Mouse (Mus musculus) small intestine, adult 2 months (tissue): ENCODE measurements around the gene Mrpl20. TPM values are rescaled to one million over a fixed set of nuclear protein-coding genes. Genes with fewer than 3 reads are reported as not detected.

ENCODE experiments used
- H3K27ac ChIP-seq: fragments of 200-500 bp; 2 replicates; pipeline ENCODE4 v1.5.1; 2012; ENCODE audit warnings: low read depth, low read length, control low read depth, inconsistent platforms; ENCODE audit not compliant: insufficient read depth
- H3K27me3 ChIP-seq: fragments of 200-500 bp; 2 replicates; pipeline ENCODE4 v1.6.1; 2012; ENCODE audit warnings: mild to moderate bottlenecking, moderate library complexity, low read length, inconsistent platforms; ENCODE audit not compliant: control insufficient read depth, insufficient read depth
- H3K36me3 ChIP-seq: fragments of 200-500 bp; 2 replicates; pipeline ENCODE4 v1.6.1; 2012; ENCODE audit warnings: mild to moderate bottlenecking, low read length, control low read depth, inconsistent platforms; ENCODE audit not compliant: control insufficient read depth, insufficient read depth
- H3K4me1 ChIP-seq: fragments of 200-500 bp; 2 replicates; pipeline ENCODE4 v1.6.1; 2012; ENCODE audit warnings: low read length, inconsistent platforms, mixed read lengths; ENCODE audit not compliant: control insufficient read depth, insufficient read depth, insufficient read length
- H3K4me3 ChIP-seq: fragments of 200-500 bp; 2 replicates; pipeline ENCODE4 v1.5.1; 2012; ENCODE audit warnings: low read depth, mild to moderate bottlenecking, control low read depth, inconsistent platforms, low read length, moderate library complexity
- CTCF ChIP-seq: fragments of 200-500 bp; IDR thresholded peaks from 2 replicates; pipeline ENCODE4 v1.5.1; 2012; ENCODE audit warnings: low read depth, mild to moderate bottlenecking, control low read depth, inconsistent platforms, low read length, moderate library complexity, mixed read lengths; ENCODE audit not compliant: insufficient replicate concordance, insufficient read length; ENCODE audit errors: extremely low read depth
- POLR2A ChIP-seq: fragments of 200-500 bp; IDR thresholded peaks from 2 replicates; pipeline ENCODE4 v1.6.1; 2012; ENCODE audit warnings: low read depth, mild to moderate bottlenecking, control low read depth, inconsistent platforms, low read length, moderate library complexity
- WGBS: fragments of 180-500 bp; shearing (Covaris S2); methylation state at CpG from one replicate; pipeline ENCODE4 v1.1.7; 2018; 5-methylcytosine and 5-hydroxymethylcytosine counted together
- polyA plus RNA-seq: library from polyadenylated mRNA; depleted of rRNA; stranded (reverse); fragments of >200 nt; gene quantifications from 2 replicates; pipeline ENCODE4 v1.2.3, GENCODE M21; 2012

Gene Mrpl20
- polyA plus RNA-seq, 1 experiment = 34.5 TPM

DNA sequence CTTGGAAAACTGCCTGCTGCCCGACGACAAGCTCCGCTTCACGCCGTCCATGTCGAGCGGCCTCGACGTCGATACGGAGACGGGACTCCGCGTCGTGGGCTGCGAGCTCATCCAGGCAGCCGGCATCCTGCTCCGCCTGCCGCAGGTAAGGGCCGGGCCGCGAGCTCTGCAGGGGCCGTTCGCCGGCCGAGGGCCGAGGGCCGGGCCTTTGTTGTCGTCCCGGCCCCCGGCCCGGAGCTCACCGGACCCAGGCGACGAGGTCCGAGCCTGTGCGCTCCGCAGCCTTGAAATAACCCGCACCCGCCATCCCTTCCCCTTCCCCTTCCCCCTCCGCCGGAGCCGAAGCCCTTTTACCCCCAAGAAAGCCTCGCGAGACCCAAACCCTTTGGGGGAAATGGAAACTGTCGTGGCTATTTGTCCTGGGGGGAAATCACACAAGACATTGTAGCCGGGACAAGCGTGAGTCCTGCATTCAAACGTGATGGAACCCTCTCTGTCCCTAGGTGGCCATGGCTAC is 10.0 kb downstream of the Mrpl20 start:
- Histone ChIP-seq H3K4me3 (peak overlapping the region; percentile 95), H3K4me1 (peaks cover 3% of the 10 kb centered on the region; the same call in 1 of the 2 replicates), H3K27ac (peak overlapping the region; percentile 78), H3K36me3 (peaks cover 52% of the 10 kb centered on the region), H3K27me3 (no peaks in the 10 kb centered on the region)
- WGBS = 1% methylated on average over 49 of the region's 49 CpGs
- no peak for TF ChIP-seq CTCF
- no peak for TF ChIP-seq POLR2A

- Histone ChIP-seq H3K36me3 (peaks cover 71% of the 10 kb centered on the region), H3K4me1 (peaks cover 3% of the 10 kb centered on the region; the same call in 1 of the 2 replicates), H3K4me3 (no peak overlapping the region), H3K27me3 (no peaks in the 10 kb centered on the region), H3K27ac (no peak overlapping the region)
- TF ChIP-seq CTCF (no peak), POLR2A (no peak)
- 36% methylated on average over 4 of the region's 4 CpGs for WGBS
Observed at GRCm38 (mm10) chr4:155817533-155817932, 14.9 kb downstream of the Mrpl20 start.

GRCm38 (mm10) chr4:155821025-155821424 is 18.3 kb downstream of the Mrpl20 start:
- H3K27ac ChIP-seq = no peak overlapping the region
- H3K27me3 ChIP-seq = no peaks in the 10 kb centered on the region
- 71% methylated on average over 7 of the region's 7 CpGs for WGBS
- H3K4me1 ChIP-seq = no peaks in the 10 kb centered on the region
- no peak overlapping the region for H3K4me3 ChIP-seq
- H3K36me3 ChIP-seq = peaks cover 80% of the 10 kb centered on the region
- TF ChIP-seq CTCF (peak; percentile 39; the same call in 1 of the 2 replicates), POLR2A (no peak)

- TF ChIP-seq POLR2A (no peak), CTCF (no peak)
- peaks cover 66% of the 10 kb centered on the region for H3K36me3 ChIP-seq
- WGBS = 93% methylated on average over 16 of the region's 16 CpGs
- H3K4me1 ChIP-seq = no peaks in the 10 kb centered on the region
- no peak overlapping the region for H3K4me3 ChIP-seq
- H3K27ac ChIP-seq = no peak overlapping the region
- no peaks in the 10 kb centered on the region for H3K27me3 ChIP-seq
Observed at GRCm38 (mm10) chr4:155823443-155823842, 20.8 kb downstream of the Mrpl20 start.

DNA sequence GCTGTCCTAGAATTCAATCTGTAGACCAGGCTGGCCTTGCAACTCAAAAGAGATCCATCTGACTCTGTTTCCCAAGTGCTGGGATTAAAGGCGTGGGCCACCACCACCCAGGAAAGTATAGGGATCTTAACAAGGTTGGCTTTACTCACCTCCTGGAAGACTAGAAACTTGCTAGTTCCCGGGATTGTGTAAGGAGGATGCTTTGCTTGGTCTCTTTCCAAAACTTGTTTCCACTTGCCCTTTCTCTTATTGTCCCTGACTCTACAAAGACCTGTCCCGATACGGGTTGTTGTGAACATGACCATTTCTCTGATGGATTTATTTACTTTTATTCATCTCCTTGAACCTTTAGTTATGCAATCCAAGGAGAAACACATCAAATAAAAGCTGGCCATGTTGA is 27.2 kb downstream of the Mrpl20 start:
- H3K4me3 ChIP-seq = no peak overlapping the region
- TF ChIP-seq POLR2A (no peak), CTCF (no peak)
- no peaks in the 10 kb centered on the region for H3K27me3 ChIP-seq
- H3K4me1 ChIP-seq = peaks cover 13% of the 10 kb centered on the region
- H3K36me3 ChIP-seq = peaks cover 13% of the 10 kb centered on the region
- H3K27ac ChIP-seq = no peak overlapping the region
- WGBS = 94% methylated on average over 4 of the region's 4 CpGs

DNA sequence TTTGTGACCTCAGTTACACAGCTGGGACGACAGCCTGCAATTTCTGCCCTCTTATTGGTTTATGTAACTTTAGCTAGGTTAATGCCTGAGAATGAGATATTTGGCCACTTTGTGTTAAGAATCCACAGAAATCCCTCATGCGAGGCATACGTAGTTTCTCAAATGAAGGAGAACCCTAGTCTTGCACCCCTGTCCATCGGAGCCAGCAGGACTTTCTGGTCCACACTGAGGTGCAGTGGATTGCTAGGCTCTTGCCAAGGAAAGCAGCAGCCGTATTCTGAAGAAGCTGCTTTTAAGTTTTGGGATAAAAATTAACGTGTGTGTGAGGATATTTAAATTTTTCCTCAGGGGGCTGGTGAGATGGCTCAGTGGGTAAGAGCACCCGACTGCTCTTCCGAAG is 27.9 kb downstream of the Mrpl20 start:
- Histone ChIP-seq H3K4me3 (0 out of 2 replicates have a peak overlapping the region, but pooled peaks have one; percentile 3), H3K4me1 (peaks cover 13% of the 10 kb centered on the region), H3K36me3 (peaks cover 9% of the 10 kb centered on the region; the same call in 1 of the 2 replicates), H3K27ac (no peak overlapping the region; the same call in 1 of the 2 replicates), H3K27me3 (no peaks in the 10 kb centered on the region)
- TF ChIP-seq CTCF = no peak
- no peak for TF ChIP-seq POLR2A
- WGBS = 41% methylated on average over 8 of the region's 8 CpGs

DNA sequence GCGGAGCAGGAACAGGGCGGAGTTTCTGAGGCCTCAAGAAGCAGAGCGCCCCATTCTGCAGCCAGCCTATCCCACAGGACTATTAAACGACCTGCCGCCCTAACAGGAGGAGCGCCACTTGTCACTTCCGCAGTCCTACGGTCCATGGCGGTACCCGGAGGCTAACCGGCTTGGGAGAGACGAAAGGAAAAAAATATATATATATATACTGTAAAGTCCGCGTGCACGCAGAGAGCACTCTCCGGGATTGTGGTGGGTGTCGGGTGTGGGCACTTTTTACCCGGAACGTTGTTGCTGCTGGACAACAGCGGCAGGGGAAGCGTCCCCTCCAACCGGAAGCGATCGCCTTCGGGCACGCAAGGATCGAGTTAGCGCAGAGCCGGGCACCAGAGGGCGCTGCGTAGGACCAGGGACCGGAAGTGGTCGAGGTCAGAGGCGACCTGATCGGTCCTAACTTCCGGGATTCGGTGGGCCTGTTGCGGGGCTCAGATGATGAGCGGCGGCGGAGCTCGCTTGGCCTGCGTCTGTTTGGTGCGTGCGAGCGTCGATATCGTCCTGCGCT is 28.6 kb downstream of the Mrpl20 start, which contains the start of gene Aurkaip1:
TSS of gene Aurkaip1 (plus strand) at position 68 of the 562 bp plus-strand sequence.
- H3K4me1 ChIP-seq = peaks cover 13% of the 10 kb centered on the region
- peaks cover 9% of the 10 kb centered on the region; the same call in 1 of the 2 replicates for H3K36me3 ChIP-seq
- H3K4me3 ChIP-seq = peak within 1 kb of the TSS; percentile 80
- no peak; the same call in 1 of the 2 replicates for TF ChIP-seq POLR2A
- peak; percentile 76; the same call in 1 of the 2 replicates for TF ChIP-seq CTCF
- under 1% methylated on average over 49 of the region's 49 CpGs for WGBS
- no peaks in the 10 kb centered on the region for H3K27me3 ChIP-seq
- H3K27ac ChIP-seq = peak within 1 kb of the TSS; percentile 71

DNA sequence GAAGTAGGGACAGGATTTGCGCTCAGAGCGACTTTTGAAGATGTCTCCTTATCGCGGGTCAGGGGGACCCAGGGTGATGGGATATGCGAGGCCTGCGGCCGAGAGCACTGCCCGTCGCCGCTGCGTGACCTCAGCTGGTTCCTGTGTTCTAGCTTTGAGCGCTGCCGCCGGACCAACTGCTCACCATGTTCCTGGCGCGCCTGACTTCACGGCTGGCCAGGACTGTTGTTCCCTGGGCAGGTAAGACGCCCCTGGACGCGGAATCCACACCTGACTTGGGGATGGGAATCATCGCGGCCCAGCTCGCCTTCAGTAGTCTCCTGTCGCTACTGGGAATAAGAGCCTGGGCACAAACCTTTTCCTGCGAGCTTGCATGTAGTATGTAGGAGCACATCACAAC is 29.2 kb downstream of the Mrpl20 start:
- WGBS = under 1% methylated on average over 25 of the region's 25 CpGs
- H3K4me3 ChIP-seq = peak overlapping the region; percentile 80
- TF ChIP-seq CTCF (no peak), POLR2A (no peak)
- peak overlapping the region; percentile 71 for H3K27ac ChIP-seq
- H3K4me1 ChIP-seq = peaks cover 13% of the 10 kb centered on the region
- H3K27me3 ChIP-seq = no peaks in the 10 kb centered on the region
- H3K36me3 ChIP-seq = peaks cover 8% of the 10 kb centered on the region; the same call in 1 of the 2 replicates
